Mouse (Mus musculus) C2C12 (cell line): ENCODE measurements around the gene Snu13. TPM values are rescaled to one million over a fixed set of nuclear protein-coding genes. Genes with fewer than 3 reads are reported as not detected.

Source experiments
- H3K27me3 ChIP-seq: one replicate; pipeline ENCODE4 v1.6.1; 2011; ENCODE audit not compliant: control insufficient read depth, insufficient read depth, insufficient read length
- H3K36me3 ChIP-seq: one replicate; pipeline ENCODE4 v1.6.1; 2011; ENCODE audit not compliant: control insufficient read depth, insufficient read depth
- H3K4me3 ChIP-seq: one replicate; pipeline ENCODE4 v1.5.1; 2011; ENCODE audit warnings: mild to moderate bottlenecking, control low read depth; ENCODE audit not compliant: poor library complexity, insufficient read depth, severe bottlenecking
- H3K79me2 ChIP-seq: one replicate; pipeline ENCODE4 v1.6.1; 2011; ENCODE audit not compliant: control insufficient read depth, insufficient read depth
- H3K79me3 ChIP-seq: one replicate; pipeline ENCODE4 v1.6.1; 2011; ENCODE audit warnings: low read depth, control low read depth
- H3ac ChIP-seq: one replicate; pipeline ENCODE3; 2011; ENCODE audit warnings: low read depth; ENCODE audit not compliant: control insufficient read depth, insufficient read length
- CEBPB ChIP-seq: IDR thresholded peaks from one replicate; pipeline ENCODE4 v1.6.1; 2011; ENCODE audit warnings: low read depth, mild to moderate bottlenecking, control low read depth, moderate library complexity
- CTCF ChIP-seq: IDR thresholded peaks from one replicate; pipeline ENCODE4 v1.5.1; 2011; ENCODE audit not compliant: control insufficient read depth, insufficient read depth, insufficient read length
- FOSL1 ChIP-seq: IDR thresholded peaks from one replicate; pipeline ENCODE4 v1.8.0; 2011; ENCODE audit warnings: mild to moderate bottlenecking, low read length; ENCODE audit not compliant: poor library complexity, insufficient read depth, severe bottlenecking
- MAX ChIP-seq: IDR thresholded peaks from one replicate; pipeline ENCODE4 v1.6.1; 2011; ENCODE audit warnings: mild to moderate bottlenecking, control low read depth
- MYOD1 ChIP-seq: IDR thresholded peaks from one replicate; pipeline ENCODE4 v1.6.1; 2011; ENCODE audit warnings: low read depth; ENCODE audit not compliant: control insufficient read depth, insufficient read length
- MYOG ChIP-seq: IDR thresholded peaks from one replicate; pipeline ENCODE4 v1.6.1; 2011; ENCODE audit not compliant: control insufficient read depth, insufficient read length; ENCODE audit errors: extremely low read depth
- USF1 ChIP-seq: IDR thresholded peaks from one replicate; pipeline ENCODE4 v1.6.1; 2011; ENCODE audit warnings: low read depth, mild to moderate bottlenecking, control low read depth, moderate library complexity
- polyA plus RNA-seq: library from polyadenylated mRNA; unstranded; fragments of >200 nt; fragmentation: generic; extraction: Trizol; gene quantifications from one replicate; pipeline ENCODE4 v1.2.1, GENCODE M21; 2012; ENCODE audit warnings: missing spikeins

Snu13 gene
- polyA plus RNA-seq, 1 experiment = 238 TPM

DNA sequence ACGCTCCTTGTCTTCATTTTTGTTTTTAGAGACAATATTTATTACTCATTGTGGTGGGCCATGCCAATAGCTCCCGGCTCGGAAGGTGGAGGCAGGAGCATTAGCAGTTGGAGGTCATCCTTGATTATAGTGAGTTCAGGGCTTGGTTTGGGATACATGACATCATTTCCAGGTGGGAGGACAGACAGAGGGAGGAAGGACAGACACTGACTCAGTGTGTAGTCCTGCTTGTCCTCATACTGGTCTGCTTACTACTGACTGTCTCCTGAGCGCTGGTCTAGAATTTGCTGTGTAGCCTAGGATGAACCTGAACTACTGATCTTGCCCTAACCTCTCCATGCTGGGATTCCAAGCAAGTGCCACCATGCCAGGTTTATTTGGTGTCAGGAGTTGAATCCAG is 13.6 kb downstream of the Snu13 start, which contains the start of gene Desi1:
Desi1 (minus strand) TSS at position 101 of the 400 bp plus-strand sequence.
- TF ChIP-seq MAX (no peak), CEBPB (no peak), MYOG (no peak), CTCF (no peak), FOSL1 (no peak), MYOD1 (no peak), USF1 (no peak)
- Histone ChIP-seq H3K4me3 (no peak within 1 kb of the TSS), H3K36me3 (peaks cover 88% of the 10 kb centered on the region), H3K27me3 (no peaks in the 10 kb centered on the region), H3K79me3 (no peaks in the 10 kb centered on the region), H3ac (no peak within 1 kb of the TSS), H3K79me2 (no peaks in the 10 kb centered on the region)

DNA sequence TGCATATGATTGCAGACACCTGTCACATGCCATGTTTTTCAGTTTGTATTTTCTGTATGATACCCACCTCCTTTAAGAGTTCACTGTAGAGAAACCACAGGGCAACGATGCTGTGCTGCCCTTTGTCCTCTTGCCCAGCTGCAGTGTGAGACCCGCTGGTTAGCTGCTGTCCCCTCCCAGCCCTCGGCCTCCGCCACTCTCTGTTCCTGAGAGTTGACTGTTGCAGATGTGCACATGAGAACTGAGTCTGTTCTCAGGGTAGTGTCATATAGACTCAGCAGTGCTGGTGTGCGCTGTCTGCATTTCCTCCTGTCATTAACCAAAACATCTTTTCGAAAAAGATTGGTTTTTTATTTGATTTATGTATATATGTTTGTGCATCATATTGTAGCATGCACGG is 15.0 kb downstream of the Snu13 start:
- Histone ChIP-seq H3ac (no peak overlapping the region), H3K36me3 (peaks cover 84% of the 10 kb centered on the region), H3K4me3 (no peak overlapping the region), H3K27me3 (no peaks in the 10 kb centered on the region), H3K79me2 (no peaks in the 10 kb centered on the region), H3K79me3 (no peaks in the 10 kb centered on the region)
- no peak for TF ChIP-seq FOSL1
- no peak for TF ChIP-seq USF1
- TF ChIP-seq CTCF = no peak
- no peak for TF ChIP-seq CEBPB
- no peak for TF ChIP-seq MYOD1
- TF ChIP-seq MYOG = no peak
- TF ChIP-seq MAX = no peak

DNA sequence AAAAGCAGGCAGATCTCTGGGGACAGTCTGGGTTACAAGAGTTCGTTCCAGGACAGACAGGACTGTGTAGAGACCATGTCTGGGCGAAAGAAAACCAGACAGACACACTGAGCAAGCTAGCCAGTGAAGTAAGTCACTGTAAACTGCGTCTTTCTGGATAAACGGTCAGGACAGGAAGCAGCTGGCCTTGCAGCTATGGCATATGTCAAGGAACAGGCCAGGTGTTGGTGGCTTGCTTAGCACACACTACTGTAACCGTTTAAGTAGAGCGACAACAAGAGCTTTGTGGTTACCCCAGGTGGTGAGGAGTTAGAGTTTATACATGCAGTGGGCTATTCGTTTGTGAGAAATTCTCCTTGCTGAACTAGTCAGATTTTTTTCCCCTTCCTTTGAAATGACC is 19.7 kb downstream of the Snu13 start:
- H3K79me2 ChIP-seq = no peaks in the 10 kb centered on the region
- H3ac ChIP-seq = no peak overlapping the region
- H3K27me3 ChIP-seq = no peaks in the 10 kb centered on the region
- peaks cover 92% of the 10 kb centered on the region for H3K36me3 ChIP-seq
- TF ChIP-seq MYOG = no peak
- TF ChIP-seq MAX = no peak
- H3K4me3 ChIP-seq = no peak overlapping the region
- H3K79me3 ChIP-seq = no peaks in the 10 kb centered on the region

DNA sequence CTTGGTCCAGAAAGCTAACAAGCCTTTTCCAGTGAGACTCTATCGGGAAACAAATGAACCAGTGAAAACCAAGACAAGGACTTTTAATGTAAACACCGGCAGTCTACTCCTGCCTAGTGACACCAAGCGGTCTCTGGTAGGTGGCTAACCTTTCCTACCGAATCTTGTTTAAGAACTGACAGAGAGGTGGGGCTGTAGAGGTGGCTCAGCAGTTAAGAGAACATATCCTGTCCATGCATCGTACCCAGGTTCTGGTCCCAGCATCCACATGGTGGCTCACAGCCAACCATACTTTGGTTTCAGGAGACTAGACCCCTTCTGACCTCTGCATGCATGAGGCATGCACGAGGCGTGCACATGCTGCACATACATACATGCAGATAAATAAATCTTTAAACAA is 20.1 kb downstream of the Snu13 start:
- Histone ChIP-seq H3K79me3 (no peaks in the 10 kb centered on the region), H3ac (no peak overlapping the region), H3K36me3 (peaks cover 93% of the 10 kb centered on the region), H3K4me3 (no peak overlapping the region), H3K79me2 (no peaks in the 10 kb centered on the region), H3K27me3 (no peaks in the 10 kb centered on the region)
- TF ChIP-seq FOSL1 = no peak
- TF ChIP-seq CEBPB = no peak
- TF ChIP-seq USF1 = no peak
- no peak for TF ChIP-seq MYOD1
- TF ChIP-seq MAX = no peak
- no peak for TF ChIP-seq MYOG
- no peak for TF ChIP-seq CTCF

DNA sequence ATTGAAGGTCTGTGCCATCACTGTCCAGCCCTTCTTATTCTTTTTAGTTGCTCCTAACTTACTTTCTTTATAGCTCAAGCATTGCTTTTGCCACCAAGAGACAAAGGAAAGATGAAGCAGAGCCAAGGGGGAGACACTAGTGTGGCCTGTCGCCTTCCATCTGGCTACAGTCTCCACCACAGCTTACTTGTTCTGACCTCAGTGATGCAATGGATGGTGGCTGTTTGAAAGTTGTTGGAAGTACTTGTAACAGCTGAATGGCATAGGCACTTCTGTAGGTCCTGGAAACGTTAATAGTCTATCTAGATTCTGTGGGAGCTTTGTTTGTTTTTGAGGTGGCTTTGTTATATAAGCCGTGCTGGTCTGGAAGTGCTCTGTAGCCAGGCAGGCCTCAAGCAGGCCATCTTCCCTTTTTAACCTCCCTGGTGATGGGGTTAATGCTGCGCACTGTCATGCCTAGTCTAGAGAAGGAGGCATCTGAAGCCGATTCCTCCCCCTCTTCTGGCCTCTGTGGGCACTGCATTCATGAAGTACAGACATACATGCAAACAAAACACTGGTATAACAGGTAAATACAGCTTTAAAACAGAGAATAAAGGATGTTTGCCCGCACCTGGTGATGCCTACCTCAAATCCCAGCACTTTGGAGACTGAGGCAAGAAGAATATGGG is 23.3 kb downstream of the Snu13 start:
- no peaks in the 10 kb centered on the region for H3K27me3 ChIP-seq
- no peak for TF ChIP-seq FOSL1
- TF ChIP-seq MYOG = no peak
- no peak for TF ChIP-seq MAX
- no peak for TF ChIP-seq USF1
- TF ChIP-seq MYOD1 = no peak
- TF ChIP-seq CTCF = no peak
- TF ChIP-seq CEBPB = no peak
- peaks cover 83% of the 10 kb centered on the region for H3K36me3 ChIP-seq
- H3K4me3 ChIP-seq = no peak overlapping the region
- no peaks in the 10 kb centered on the region for H3K79me3 ChIP-seq
- no peak overlapping the region for H3ac ChIP-seq
- peaks cover 1% of the 10 kb centered on the region for H3K79me2 ChIP-seq

DNA sequence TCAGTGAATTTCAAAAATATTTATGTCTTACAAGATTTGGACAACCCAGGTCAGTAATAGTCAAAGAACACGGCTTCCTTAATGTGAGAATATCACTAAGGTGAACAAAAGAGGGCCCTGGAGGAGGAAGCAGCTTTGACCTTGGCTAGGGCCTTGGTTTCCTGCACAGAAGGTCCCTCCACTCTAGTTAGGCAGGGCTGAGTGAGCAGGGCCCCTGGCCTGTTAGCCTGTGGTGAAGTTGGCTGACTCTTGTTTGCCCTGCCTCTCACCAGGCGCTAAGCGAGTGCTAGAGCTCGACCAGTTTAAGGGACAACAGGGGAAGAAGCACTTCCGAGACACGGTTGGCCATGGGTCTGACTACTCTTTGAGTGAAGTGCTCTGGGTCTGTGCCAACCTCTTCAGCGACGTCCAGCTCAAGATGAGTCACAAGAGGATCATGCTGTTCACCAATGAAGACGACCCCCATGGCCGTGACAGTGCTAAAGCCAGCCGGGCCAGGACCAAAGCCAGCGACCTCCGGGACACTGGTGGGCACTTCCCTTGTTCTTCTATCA is 24.8 kb downstream of the Snu13 start:
- Histone ChIP-seq H3K79me2 (peaks cover 14% of the 10 kb centered on the region), H3K4me3 (no peak overlapping the region), H3K36me3 (peaks cover 78% of the 10 kb centered on the region), H3K27me3 (no peaks in the 10 kb centered on the region), H3K79me3 (peaks cover 3% of the 10 kb centered on the region), H3ac (no peak overlapping the region)
- TF ChIP-seq MAX = no peak
- no peak for TF ChIP-seq CTCF
- TF ChIP-seq MYOD1 = no peak
- no peak for TF ChIP-seq FOSL1
- TF ChIP-seq USF1 = no peak
- no peak for TF ChIP-seq MYOG
- no peak for TF ChIP-seq CEBPB
